Mouse (Mus musculus): Measurements from ENCODE around the gene Cnr2. TPM values are rescaled to one million over a fixed set of nuclear protein-coding genes. Genes with fewer than 3 reads are reported as not detected.

Cnr2 gene
- total and polyA plus RNA-seq, 3 experiments: 0.23 to 0.88 (median 0.59) TPM

- Histone ChIP-seq H3K4me3 (no peak overlapping the region), H3K27ac (no peak overlapping the region), H3K79me2 (replicated peaks; ENCODE audit: control insufficient read depth, insufficient read depth, low read length) (no peaks in the 10 kb centered on the region), H3K36me3 (ENCODE audit: control insufficient read depth, insufficient read depth, low read length) (no peaks in the 10 kb centered on the region), H3K27me3 (ENCODE audit: control insufficient read depth, insufficient read depth, low read length) (no peaks in the 10 kb centered on the region), H3K4me1 (ENCODE audit: control insufficient read depth, insufficient read depth, low read length) (peaks cover under 1% of the 10 kb centered on the region; the same call in 1 of the 2 replicates), H3K9ac (ENCODE audit: low read depth, low read length) (no peak overlapping the region)
- no peak for DNase-seq
- 97% methylated on average over 3 of the region's 3 CpGs for WGBS
- intact Hi-C loops (cut with DNase I): no loop called here
- TF ChIP-seq POLR2A (IDR thresholded peaks at IDR 0.05; ENCODE audit: insufficient read depth, low read depth, low read length): no peak
- no peak for TF ChIP-seq EP300 (IDR thresholded peaks at IDR 0.05; ENCODE audit: insufficient read depth, low read depth, low read length)
- no peak for TF ChIP-seq CTCF (IDR thresholded peaks at IDR 0.05)
Observed at GRCm38 (mm10) chr4:135926861-135927260, 31.7 kb downstream of the Cnr2 start.

GRCm38 (mm10) chr4:135928376-135928775 is 33.2 kb downstream of the Cnr2 start:
- no peak for DNase-seq
- H3K79me2 ChIP-seq (replicated peaks; ENCODE audit: control insufficient read depth, insufficient read depth, low read length): no peaks in the 10 kb centered on the region
- H3K4me1 ChIP-seq (ENCODE audit: control insufficient read depth, insufficient read depth, low read length): no peaks in the 10 kb centered on the region
- TF ChIP-seq POLR2A (IDR thresholded peaks at IDR 0.05; ENCODE audit: insufficient read depth, low read depth, low read length) (no peak), CTCF (IDR thresholded peaks at IDR 0.05) (no peak), EP300 (IDR thresholded peaks at IDR 0.05; ENCODE audit: insufficient read depth, low read depth, low read length) (no peak)
- H3K4me3 ChIP-seq: no peak overlapping the region
- H3K27me3 ChIP-seq (ENCODE audit: control insufficient read depth, insufficient read depth, low read length): no peaks in the 10 kb centered on the region
- H3K36me3 ChIP-seq (ENCODE audit: control insufficient read depth, insufficient read depth, low read length): no peaks in the 10 kb centered on the region
- intact Hi-C loops (cut with DNase I): no loop called here
- WGBS: 95% methylated on average over 9 of the region's 9 CpGs
- H3K27ac ChIP-seq: no peak overlapping the region
- no peak overlapping the region for H3K9ac ChIP-seq (ENCODE audit: low read depth, low read length)

- TF ChIP-seq EP300 (IDR thresholded peaks at IDR 0.05; ENCODE audit: insufficient read depth, low read depth, low read length) (no peak), POLR2A (IDR thresholded peaks at IDR 0.05; ENCODE audit: insufficient read depth, low read depth, low read length) (no peak), CTCF (IDR thresholded peaks at IDR 0.05) (no peak)
- WGBS: 86% methylated on average over 5 of the region's 5 CpGs
- H3K27me3 ChIP-seq (ENCODE audit: control insufficient read depth, insufficient read depth, low read length): no peaks in the 10 kb centered on the region
- H3K27ac ChIP-seq: no peak overlapping the region
- H3K36me3 ChIP-seq (ENCODE audit: control insufficient read depth, insufficient read depth, low read length): no peaks in the 10 kb centered on the region
- DNase-seq: no peak
- intact Hi-C loops (cut with DNase I): no loop called here
- no peaks in the 10 kb centered on the region for H3K79me2 ChIP-seq (replicated peaks; ENCODE audit: control insufficient read depth, insufficient read depth, low read length)
- H3K4me1 ChIP-seq (ENCODE audit: control insufficient read depth, insufficient read depth, low read length): no peaks in the 10 kb centered on the region
- H3K4me3 ChIP-seq: no peak overlapping the region
- H3K9ac ChIP-seq (ENCODE audit: low read depth, low read length): no peak overlapping the region
Observed at GRCm38 (mm10) chr4:135929405-135929804, 34.2 kb downstream of the Cnr2 start.

GRCm38 (mm10) chr4:135929828-135930227 is 34.6 kb downstream of the Cnr2 start:
- Histone ChIP-seq H3K27me3 (ENCODE audit: control insufficient read depth, insufficient read depth, low read length) (no peaks in the 10 kb centered on the region), H3K9ac (ENCODE audit: low read depth, low read length) (no peak overlapping the region), H3K4me1 (ENCODE audit: control insufficient read depth, insufficient read depth, low read length) (no peaks in the 10 kb centered on the region), H3K36me3 (ENCODE audit: control insufficient read depth, insufficient read depth, low read length) (no peaks in the 10 kb centered on the region), H3K27ac (no peak overlapping the region), H3K79me2 (replicated peaks; ENCODE audit: control insufficient read depth, insufficient read depth, low read length) (no peaks in the 10 kb centered on the region), H3K4me3 (no peak overlapping the region)
- intact Hi-C loops (cut with DNase I): loop anchor here (2.0 to 5.0 kb wide), 2 partner anchors 39 to 223 kb away; no protein-coding TSS in a partner anchor
- DNase-seq: no peak
- WGBS: 89% methylated on average over 9 of the region's 9 CpGs
- no peak for TF ChIP-seq EP300 (IDR thresholded peaks at IDR 0.05; ENCODE audit: insufficient read depth, low read depth, low read length)
- TF ChIP-seq POLR2A (IDR thresholded peaks at IDR 0.05; ENCODE audit: insufficient read depth, low read depth, low read length): no peak
- no peak for TF ChIP-seq CTCF (IDR thresholded peaks at IDR 0.05)

GRCm38 (mm10) chr4:135930239-135930638 is 35.0 kb downstream of the Cnr2 start:
- H3K27ac ChIP-seq: no peak overlapping the region
- no peaks in the 10 kb centered on the region for H3K36me3 ChIP-seq (ENCODE audit: control insufficient read depth, insufficient read depth, low read length)
- H3K27me3 ChIP-seq (ENCODE audit: control insufficient read depth, insufficient read depth, low read length): no peaks in the 10 kb centered on the region
- 93% methylated on average over 8 of the region's 8 CpGs for WGBS
- no peak overlapping the region for H3K9ac ChIP-seq (ENCODE audit: low read depth, low read length)
- TF ChIP-seq EP300 (IDR thresholded peaks at IDR 0.05; ENCODE audit: insufficient read depth, low read depth, low read length) (no peak), CTCF (IDR thresholded peaks at IDR 0.05) (no peak)
- intact Hi-C loops (cut with DNase I): loop anchor here (2.0 to 5.0 kb wide), 2 partner anchors 39 to 223 kb away; no protein-coding TSS in a partner anchor
- no peak for DNase-seq
- no peak overlapping the region for H3K4me3 ChIP-seq
- H3K4me1 ChIP-seq (ENCODE audit: control insufficient read depth, insufficient read depth, low read length): no peaks in the 10 kb centered on the region
- H3K79me2 ChIP-seq (replicated peaks; ENCODE audit: control insufficient read depth, insufficient read depth, low read length): no peaks in the 10 kb centered on the region

- WGBS: 71% methylated on average over 5 of the region's 5 CpGs
Observed at GRCm38 (mm10) chr4:135931832-135932231, 36.6 kb downstream of the Cnr2 start.

More at GRCm38 (mm10) chr4:135931832-135932231, 36.6 kb downstream of the Cnr2 start:
- Histone ChIP-seq H3K27me3 (ENCODE audit: control insufficient read depth, insufficient read depth, low read length) (no peaks in the 10 kb centered on the region), H3K4me1 (ENCODE audit: control insufficient read depth, insufficient read depth, low read length) (no peaks in the 10 kb centered on the region; the same call in 1 of the 2 replicates), H3K4me3 (no peak overlapping the region), H3K79me2 (replicated peaks; ENCODE audit: control insufficient read depth, insufficient read depth, low read length) (no peaks in the 10 kb centered on the region), H3K9ac (ENCODE audit: low read depth, low read length) (no peak overlapping the region), H3K27ac (no peak overlapping the region), H3K36me3 (ENCODE audit: control insufficient read depth, insufficient read depth, low read length) (no peaks in the 10 kb centered on the region)
- TF ChIP-seq POLR2A (IDR thresholded peaks at IDR 0.05; ENCODE audit: insufficient read depth, low read depth, low read length): no peak
- TF ChIP-seq EP300 (IDR thresholded peaks at IDR 0.05; ENCODE audit: insufficient read depth, low read depth, low read length): 0 out of 2 replicates have a peak, but pooled peaks have one; percentile 40
- peak; percentile 79 for TF ChIP-seq CTCF (IDR thresholded peaks at IDR 0.05)
- intact Hi-C loops (cut with DNase I): loop anchor here (2.0 to 5.0 kb wide), 2 partner anchors 41 to 225 kb away; no protein-coding TSS in a partner anchor
- DNase-seq: no peak
